Mouse (Mus musculus): ENCODE results near the gene Nop9.

DNA sequence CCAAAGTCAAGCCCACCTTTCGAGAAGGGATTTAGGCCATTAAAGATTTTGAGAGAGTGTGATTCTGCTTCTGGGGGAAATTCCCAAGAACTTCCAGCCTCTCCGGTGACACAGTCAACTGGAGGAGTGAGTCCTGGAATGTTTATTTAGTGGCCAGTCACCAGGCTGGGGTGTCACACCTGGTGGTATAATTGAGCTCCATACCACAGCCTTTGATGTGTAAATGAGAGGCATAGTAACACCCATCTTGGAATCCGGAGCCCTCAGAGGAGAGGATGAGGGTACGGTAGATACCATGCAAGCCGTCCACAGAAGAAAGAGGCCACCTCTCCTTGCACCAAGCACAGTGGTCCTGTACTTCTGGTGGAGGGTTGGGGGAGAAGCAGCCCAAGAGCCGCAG lies 42.7 kb upstream of the Nop9 start:
- TF ChIP-seq CTCF (IDR thresholded peaks at IDR 0.05; ENCODE audit: low read depth, low read length) (no peak), GATA1 (IDR thresholded peaks at IDR 0.05; ENCODE audit: borderline replicate concordance, low read length) (no peak)

Measured in G1E (cell line).